In the genomic region with DNA sequence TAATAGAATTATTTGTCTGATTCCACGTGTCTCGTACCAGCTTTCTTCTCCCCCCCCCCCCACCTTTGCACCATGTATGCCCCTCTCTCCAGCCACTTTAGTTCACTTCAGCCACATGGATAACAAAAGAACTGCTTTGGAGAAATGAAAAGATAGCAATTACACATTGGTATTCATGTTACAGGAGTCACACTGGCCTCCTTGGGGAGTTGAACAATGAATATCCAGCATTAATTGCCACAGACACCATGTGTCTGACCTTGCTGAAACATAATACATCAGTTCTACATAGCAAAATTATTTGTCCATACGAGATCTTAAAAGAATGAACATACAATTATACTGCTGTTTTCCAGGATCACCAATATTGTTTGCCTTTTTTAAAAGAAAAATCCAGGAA, we compare ENCODE assay signal across 19 mouse cellular contexts.
DNase-seq lines count a peak whose midpoint lies in the region; ATAC-seq and TF ChIP-seq lines count a peak whose summit lies in the region.
"Had no signal": no experiment of that assay in that cellular context is flagged by ENCODE, and none has a peak within 500 bp of the region (broad histone marks: within the 10 kb centered on the region; RNA-seq: fewer than 3 reads in every experiment).

No protein-coding gene starts in this region.

- no peak overlapping the region for H3K4me3 ChIP-seq in hindbrain, embryonic 11.5 days (ENCODE audit: low read depth, low read length)
- H3K4me3 ChIP-seq in hindbrain, postnatal 0 days (ENCODE audit: low read length): no peak overlapping the region
- no peak overlapping the region for H3K4me3 ChIP-seq in midbrain, embryonic 15.5 days
- H3K4me3 ChIP-seq in midbrain, embryonic 16.5 days (ENCODE audit: low read depth, low read length): no peak overlapping the region
- no peak overlapping the region for H3K4me3 ChIP-seq in hindbrain, embryonic 12.5 days
- no peak overlapping the region for H3K4me3 ChIP-seq in hindbrain, embryonic 14.5 days (replicated peaks; ENCODE audit: low read length)
- H3K4me3 ChIP-seq: embryonic facial prominence, embryonic 13.5 days; forebrain, embryonic 10.5 days; gastrocnemius, adult 2 months; heart, embryonic 13.5 days; intestine, embryonic 15.5 days had no signal

- no peaks in the 10 kb centered on the region for H3K9me3 ChIP-seq in hindbrain, embryonic 11.5 days (ENCODE audit: control insufficient read depth, low read length)
- no peaks in the 10 kb centered on the region for H3K9me3 ChIP-seq in hindbrain, postnatal 0 days (ENCODE audit: low read length)
- no peaks in the 10 kb centered on the region for H3K9me3 ChIP-seq in midbrain, embryonic 15.5 days
- no peaks in the 10 kb centered on the region for H3K9me3 ChIP-seq in midbrain, embryonic 16.5 days (replicated peaks; ENCODE audit: control insufficient read depth, low read length, poor library complexity, severe bottlenecking)
- H3K9me3 ChIP-seq in hindbrain, embryonic 12.5 days (replicated peaks): no peaks in the 10 kb centered on the region
- H3K9me3 ChIP-seq in hindbrain, embryonic 14.5 days (ENCODE audit: control insufficient read depth, low read length): no peaks in the 10 kb centered on the region
- H3K9me3 ChIP-seq: embryonic facial prominence, embryonic 13.5 days; forebrain, embryonic 10.5 days; heart, embryonic 13.5 days; intestine, embryonic 15.5 days had no signal

- 44% methylated on average over 3 of the region's 3 CpGs for WGBS in hindbrain, embryonic 11.5 days
- WGBS in hindbrain, postnatal 0 days: 41% methylated on average over 3 of the region's 3 CpGs
- WGBS in midbrain, embryonic 15.5 days: 22% methylated on average over 3 of the region's 3 CpGs
- 28% methylated on average over 3 of the region's 3 CpGs for WGBS in midbrain, embryonic 16.5 days
- WGBS in hindbrain, embryonic 12.5 days: 26% methylated on average over 3 of the region's 3 CpGs
- 14% methylated on average over 3 of the region's 3 CpGs for WGBS in hindbrain, embryonic 14.5 days

- H3K27me3 ChIP-seq in hindbrain, embryonic 11.5 days (ENCODE audit: control insufficient read depth, insufficient read depth, low read length): no peaks in the 10 kb centered on the region
- H3K27me3 ChIP-seq in hindbrain, postnatal 0 days (ENCODE audit: insufficient read depth, low read length): no peaks in the 10 kb centered on the region
- no peaks in the 10 kb centered on the region for H3K27me3 ChIP-seq in midbrain, embryonic 15.5 days (replicated peaks)
- no peaks in the 10 kb centered on the region for H3K27me3 ChIP-seq in midbrain, embryonic 16.5 days (ENCODE audit: control insufficient read depth, insufficient read depth, low read depth, low read length)
- H3K27me3 ChIP-seq in hindbrain, embryonic 12.5 days: no peaks in the 10 kb centered on the region
- no peaks in the 10 kb centered on the region for H3K27me3 ChIP-seq in hindbrain, embryonic 14.5 days (ENCODE audit: control insufficient read depth, insufficient read depth, low read length)
- H3K27me3 ChIP-seq: embryonic facial prominence, embryonic 13.5 days; heart, embryonic 13.5 days; intestine, embryonic 15.5 days had no signal

- H3K4me1 ChIP-seq in hindbrain, embryonic 11.5 days (replicated peaks; ENCODE audit: control insufficient read depth, insufficient read depth, low read length): peaks cover 3% of the 10 kb centered on the region
- peaks cover 7% of the 10 kb centered on the region for H3K4me1 ChIP-seq in hindbrain, postnatal 0 days (ENCODE audit: insufficient read depth, low read length)
- peaks cover 45% of the 10 kb centered on the region for H3K4me1 ChIP-seq in midbrain, embryonic 15.5 days
- peaks cover 39% of the 10 kb centered on the region for H3K4me1 ChIP-seq in midbrain, embryonic 16.5 days (ENCODE audit: control insufficient read depth, insufficient read depth, low read length)
- peaks cover 56% of the 10 kb centered on the region for H3K4me1 ChIP-seq in hindbrain, embryonic 12.5 days
- peaks cover 46% of the 10 kb centered on the region for H3K4me1 ChIP-seq in hindbrain, embryonic 14.5 days (replicated peaks; ENCODE audit: control insufficient read depth, insufficient read depth, low read length)

- no peak overlapping the region for H3K4me2 ChIP-seq in hindbrain, embryonic 11.5 days (replicated peaks; ENCODE audit: low read depth, low read length)
- H3K4me2 ChIP-seq in hindbrain, postnatal 0 days (ENCODE audit: low read depth, low read length): no peak overlapping the region
- no peak overlapping the region for H3K4me2 ChIP-seq in midbrain, embryonic 15.5 days
- no peak overlapping the region for H3K4me2 ChIP-seq in midbrain, embryonic 16.5 days (ENCODE audit: low read length)
- no peak overlapping the region for H3K4me2 ChIP-seq in hindbrain, embryonic 12.5 days (replicated peaks)
- H3K4me2 ChIP-seq in hindbrain, embryonic 14.5 days (replicated peaks): peak overlapping the region; percentile 15; the same call in 1 of the 2 replicates
- H3K4me2 ChIP-seq: embryonic facial prominence, embryonic 13.5 days; heart, embryonic 13.5 days; intestine, embryonic 15.5 days had no signal

- H3K36me3 ChIP-seq in hindbrain, embryonic 11.5 days (ENCODE audit: control insufficient read depth, insufficient read depth, low read length): no peaks in the 10 kb centered on the region
- no peaks in the 10 kb centered on the region for H3K36me3 ChIP-seq in hindbrain, postnatal 0 days (ENCODE audit: insufficient read depth, low read length)
- H3K36me3 ChIP-seq in midbrain, embryonic 15.5 days (replicated peaks): no peaks in the 10 kb centered on the region
- no peaks in the 10 kb centered on the region for H3K36me3 ChIP-seq in midbrain, embryonic 16.5 days (ENCODE audit: control insufficient read depth, insufficient read depth, low read length)
- H3K36me3 ChIP-seq in hindbrain, embryonic 12.5 days: no peaks in the 10 kb centered on the region
- H3K36me3 ChIP-seq in hindbrain, embryonic 14.5 days (replicated peaks; ENCODE audit: control insufficient read depth, insufficient read depth): no peaks in the 10 kb centered on the region
- H3K36me3 ChIP-seq: embryonic facial prominence, embryonic 13.5 days; forebrain, embryonic 10.5 days; intestine, embryonic 15.5 days had no signal

- no peak for TF ChIP-seq CTCF in hindbrain, postnatal 0 days (IDR thresholded peaks at IDR 0.05; ENCODE audit: low read depth)

- DNase-seq in hindbrain, embryonic 11.5 days (ENCODE audit: low spot score): peak; percentile 28
- no peak for DNase-seq in hindbrain, postnatal 0 days (ENCODE audit: low spot score)
- no peak for DNase-seq in hindbrain, embryonic 14.5 days (ENCODE audit: low spot score)
- DNase-seq in urinary bladder, postnatal 10 days (ENCODE audit: low spot score): no peak
- DNase-seq: adrenal gland, adult 2 months; adrenal gland, postnatal 25 days; cerebellum, adult 2 months; cerebellum, postnatal 10 days; gastrocnemius, adult 2 months; gastrocnemius, postnatal 25 days; heart, postnatal 36 days had no signal

- ATAC-seq in hindbrain, embryonic 11.5 days (ENCODE audit: low FRiP score): no peak
- no peak for ATAC-seq in hindbrain, postnatal 0 days
- no peak for ATAC-seq in midbrain, embryonic 15.5 days (replicated peaks)
- no peak for ATAC-seq in midbrain, embryonic 16.5 days
- ATAC-seq in hindbrain, embryonic 12.5 days (ENCODE audit: low FRiP score): no peak
- ATAC-seq in hindbrain, embryonic 14.5 days (ENCODE audit: low FRiP score): no peak
- ATAC-seq: forebrain, embryonic 14.5 days; intestine, embryonic 15.5 days had no signal

- H3K9ac ChIP-seq in hindbrain, embryonic 11.5 days (ENCODE audit: low read depth, low read length): no peak overlapping the region
- H3K9ac ChIP-seq in hindbrain, postnatal 0 days (replicated peaks; ENCODE audit: low read length): no peak overlapping the region
- H3K9ac ChIP-seq in midbrain, embryonic 15.5 days: no peak overlapping the region
- no peak overlapping the region for H3K9ac ChIP-seq in midbrain, embryonic 16.5 days (ENCODE audit: low read depth, low read length)
- H3K9ac ChIP-seq in hindbrain, embryonic 12.5 days: no peak overlapping the region
- H3K9ac ChIP-seq in hindbrain, embryonic 14.5 days: peak overlapping the region; percentile 25; the same call in 1 of the 2 replicates
- H3K9ac ChIP-seq: embryonic facial prominence, embryonic 13.5 days; heart, embryonic 13.5 days; intestine, embryonic 15.5 days had no signal

- peak overlapping the region; percentile 63 for H3K27ac ChIP-seq in hindbrain, embryonic 11.5 days (ENCODE audit: low read depth, low read length)
- H3K27ac ChIP-seq in hindbrain, postnatal 0 days: no peak overlapping the region
- 0 out of 2 replicates have a peak overlapping the region, but pooled peaks have one; percentile 31 for H3K27ac ChIP-seq in midbrain, embryonic 15.5 days
- no peak overlapping the region for H3K27ac ChIP-seq in midbrain, embryonic 16.5 days (ENCODE audit: low read length)
- H3K27ac ChIP-seq in hindbrain, embryonic 12.5 days: peak overlapping the region; percentile 75
- H3K27ac ChIP-seq in hindbrain, embryonic 14.5 days: peak overlapping the region; percentile 68
- H3K27ac ChIP-seq: embryonic facial prominence, embryonic 13.5 days; forebrain, embryonic 10.5 days; gastrocnemius, adult 2 months; heart, embryonic 13.5 days; intestine, embryonic 15.5 days had no signal

Comparison
In these comparisons a context has a peak if more than half of its experiments do, and no peak if none do; other contexts are left out.
1. H3K27ac ChIP-seq: peak in hindbrain, embryonic 11.5 days (single experiment), midbrain, embryonic 15.5 days (single experiment), hindbrain, embryonic 12.5 days (single experiment) and hindbrain, embryonic 14.5 days (single experiment); none in hindbrain, postnatal 0 days (single experiment) and midbrain, embryonic 16.5 days (single experiment).